ENCODE assay signal across 8 mouse cellular contexts in the genomic region with DNA sequence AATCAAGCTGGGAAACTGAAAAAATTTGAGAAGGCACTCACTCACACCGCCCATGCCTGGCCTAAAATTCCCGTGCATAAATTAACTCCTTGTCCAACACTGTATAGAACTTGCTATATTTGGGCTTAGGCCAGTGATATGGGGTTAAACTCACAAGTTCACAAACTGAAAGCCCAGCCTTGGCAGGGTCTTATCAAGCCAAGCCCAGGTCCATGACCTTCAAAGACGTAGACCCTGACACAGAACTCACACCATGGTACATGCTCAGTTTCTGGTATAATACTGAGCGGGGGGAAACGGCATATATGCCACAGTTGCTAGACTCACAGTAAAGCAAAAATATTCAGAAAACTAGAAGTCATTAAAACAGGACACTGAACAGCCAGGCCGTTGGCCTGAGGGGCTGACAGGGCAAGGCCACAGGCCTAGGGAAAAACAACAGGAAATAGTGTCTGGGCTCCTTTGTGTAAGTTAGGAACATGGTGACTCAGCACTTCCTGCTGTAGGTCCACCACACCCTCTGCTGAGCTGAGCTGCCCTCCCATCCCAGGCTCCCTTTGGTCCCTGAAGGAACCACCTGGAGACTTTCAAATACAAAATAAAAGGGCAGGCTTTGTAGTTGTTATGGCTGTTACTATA. TPM values are rescaled to one million over a fixed set of nuclear protein-coding genes. Genes with fewer than 3 reads are reported as not detected.
DNase-seq lines count a peak whose midpoint lies in the region; ATAC-seq and TF ChIP-seq lines count a peak whose summit lies in the region.

No protein-coding gene starts in this region.

- 84% methylated on average over 6 of the region's 6 CpGs for WGBS in hindbrain, embryonic 10.5 days
- WGBS in hindbrain, embryonic 16.5 days = 81% methylated on average over 6 of the region's 6 CpGs
- WGBS in bone marrow, adult 2 months = 27% methylated on average over 6 of the region's 6 CpGs
- 57% methylated on average over 6 of the region's 6 CpGs for WGBS in liver, adult 2 months
- 84% methylated on average over 6 of the region's 6 CpGs for whole genome bisulfite sequencing in forebrain, embryonic 11.5 days

- H3K27me3 ChIP-seq in hindbrain, embryonic 10.5 days (ENCODE audit: insufficient read depth, poor library complexity, severe bottlenecking) = no peaks in the 10 kb centered on the region
- H3K27me3 ChIP-seq in hindbrain, embryonic 16.5 days (replicated peaks; ENCODE audit: control insufficient read depth, insufficient read depth, low read length) = no peaks in the 10 kb centered on the region
- no peaks in the 10 kb centered on the region for H3K27me3 ChIP-seq in liver, adult 2 months (ENCODE audit: control insufficient read depth, insufficient read depth, low read length)
- H3K27me3 ChIP-seq in forebrain, embryonic 11.5 days (ENCODE audit: control insufficient read depth, insufficient read depth, low read length) = no peaks in the 10 kb centered on the region

- ATAC-seq in hindbrain, embryonic 16.5 days = no peak
- ATAC-seq in forebrain, embryonic 11.5 days (replicated peaks; ENCODE audit: low FRiP score) = no peak

- H3K79me2 ChIP-seq in liver, adult 2 months (ENCODE audit: control insufficient read depth, insufficient read depth, low read length) = no peaks in the 10 kb centered on the region

- no peak for TF ChIP-seq CTCF in bone marrow, adult 2 months (IDR thresholded peaks at IDR 0.05; ENCODE audit: control insufficient read depth, insufficient read depth, low read length)
- TF ChIP-seq CTCF in liver, adult 2 months (IDR thresholded peaks at IDR 0.05; ENCODE audit: low read depth, low read length) = no peak

- H3K9ac ChIP-seq in hindbrain, embryonic 16.5 days (ENCODE audit: low read depth, low read length) = no peak overlapping the region
- no peak overlapping the region for H3K9ac ChIP-seq in liver, adult 2 months (ENCODE audit: low read depth, low read length)
- no peak overlapping the region for H3K9ac ChIP-seq in forebrain, embryonic 11.5 days (ENCODE audit: low read length)

- DNase-seq in hindbrain, embryonic 10.5 days (ENCODE audit: low spot score) = no peak
- peak; percentile 49 to 55 for DNase-seq in heart, postnatal 10 days
- DNase-seq in liver, adult 2 months (ENCODE audit: extremely low read depth, low read depth, low spot score) = peak; percentile 53
- peak; percentile 27 to 39 for DNase-seq in spleen, postnatal 36 days (ENCODE audit: low spot score in 2 of 2)
- no peak for DNase-seq in cerebellum, postnatal 36 days
- no peak for DNase-seq in forebrain, embryonic 11.5 days (ENCODE audit: low spot score)

- intact Hi-C loops in heart, postnatal 10 days (cut with DNase I) = loop anchor here (10.0 kb wide), 2 partner anchors 216 to 406 kb away; no protein-coding TSS in a partner anchor

- no peak for TF ChIP-seq POLR2A in bone marrow, adult 2 months (IDR thresholded peaks at IDR 0.05; ENCODE audit: borderline replicate concordance, control insufficient read depth, low read depth, low read length)
- TF ChIP-seq POLR2A in liver, adult 2 months (IDR thresholded peaks at IDR 0.05; ENCODE audit: extremely low read depth, insufficient read depth, low read length) = no peak

- H3K4me1 ChIP-seq in hindbrain, embryonic 10.5 days (replicated peaks) = no peaks in the 10 kb centered on the region
- no peaks in the 10 kb centered on the region for H3K4me1 ChIP-seq in hindbrain, embryonic 16.5 days (ENCODE audit: control insufficient read depth, insufficient read depth, low read depth, low read length)
- peaks cover 3% of the 10 kb centered on the region for H3K4me1 ChIP-seq in bone marrow, adult 2 months (ENCODE audit: control insufficient read depth, insufficient read depth, low read length)
- peaks cover 22% of the 10 kb centered on the region for H3K4me1 ChIP-seq in liver, adult 2 months (ENCODE audit: control insufficient read depth, insufficient read depth, low read length)
- H3K4me1 ChIP-seq in forebrain, embryonic 11.5 days (replicated peaks; ENCODE audit: control insufficient read depth, insufficient read depth, low read length) = no peaks in the 10 kb centered on the region

- no peaks in the 10 kb centered on the region for H3K36me3 ChIP-seq in hindbrain, embryonic 10.5 days
- H3K36me3 ChIP-seq in hindbrain, embryonic 16.5 days (ENCODE audit: control insufficient read depth, insufficient read depth, low read length) = no peaks in the 10 kb centered on the region
- no peaks in the 10 kb centered on the region for H3K36me3 ChIP-seq in liver, adult 2 months (ENCODE audit: control insufficient read depth, insufficient read depth, low read length)
- H3K36me3 ChIP-seq in forebrain, embryonic 11.5 days (ENCODE audit: control insufficient read depth, insufficient read depth, low read length) = no peaks in the 10 kb centered on the region

- H3K4me2 ChIP-seq in hindbrain, embryonic 16.5 days (ENCODE audit: low read length) = no peak overlapping the region
- no peak overlapping the region for H3K4me2 ChIP-seq in forebrain, embryonic 11.5 days (ENCODE audit: low read depth, low read length, severe bottlenecking)

- H3K4me3 ChIP-seq in hindbrain, embryonic 10.5 days = no peak overlapping the region
- H3K4me3 ChIP-seq in hindbrain, embryonic 16.5 days (ENCODE audit: low read length) = no peak overlapping the region
- H3K4me3 ChIP-seq in bone marrow, adult 2 months (replicated peaks; ENCODE audit: control insufficient read depth, low read depth, low read length) = no peak overlapping the region
- H3K4me3 ChIP-seq in liver, adult 2 months (ENCODE audit: insufficient read depth, low read depth, low read length) = no peak overlapping the region
- H3K4me3 ChIP-seq in forebrain, embryonic 11.5 days (ENCODE audit: low read depth, low read length) = no peak overlapping the region

- H3K9me3 ChIP-seq in hindbrain, embryonic 10.5 days = no peaks in the 10 kb centered on the region
- no peaks in the 10 kb centered on the region for H3K9me3 ChIP-seq in hindbrain, embryonic 16.5 days (ENCODE audit: control insufficient read depth, low read length)
- no peaks in the 10 kb centered on the region for H3K9me3 ChIP-seq in forebrain, embryonic 11.5 days (ENCODE audit: control insufficient read depth, low read length)

- H3K27ac ChIP-seq in hindbrain, embryonic 10.5 days = peak overlapping the region; percentile 53; the same call in 1 of the 2 replicates
- H3K27ac ChIP-seq in hindbrain, embryonic 16.5 days (ENCODE audit: low read depth, low read length) = no peak overlapping the region
- peak overlapping the region; percentile 5 for H3K27ac ChIP-seq in bone marrow, adult 2 months (ENCODE audit: control insufficient read depth, insufficient read depth, low read depth, low read length, poor library complexity)
- peak overlapping the region; percentile 67 for H3K27ac ChIP-seq in liver, adult 2 months (replicated peaks; ENCODE audit: insufficient read depth, low read depth, low read length)
- H3K27ac ChIP-seq in forebrain, embryonic 11.5 days (ENCODE audit: low read depth, low read length) = no peak overlapping the region

RNA-seq across cellular contexts. Expression of a gene that starts 12.3 kb away (rescaled TPM):
- polyA plus RNA-seq in hindbrain, embryonic 10.5 days (2016; fragmentation: Nextera tagmentation; extraction: Ambion mirVana) = 1.4 TPM in 2 replicates
- 3.3 TPM in 2 replicates for polyA plus RNA-seq in hindbrain, embryonic 16.5 days (2015; fragmentation: Nextera tagmentation; extraction: Ambion mirVana)
- 1.8 TPM in 1 of 2 replicates, not detected in the other for polyA plus RNA-seq in bone marrow, adult 2 months (2011; ENCODE audit: insufficient read depth, insufficient read length, low replicate concordance, missing spikeins)
- total RNA-seq in heart, postnatal 10 days (2021) = 1 to 10 TPM; 1.3 to 1.4 TPM
- 0.27 and 0.65 TPM in 2 replicates for total RNA-seq in liver, adult 2 months (2014; rRNA removed)
- 0.07 and 0.27 TPM in 2 replicates for polyA plus RNA-seq in liver, adult 2 months (2012; rRNA removed)
- polyA plus RNA-seq in forebrain, embryonic 11.5 days (2014; fragmentation: Nextera tagmentation; extraction: Ambion mirVana) = 1.1 and 1.5 TPM in 2 replicates

Comparison
In these comparisons a context has a peak if more than half of its experiments do, and no peak if none do; other contexts are left out.
1. H3K27ac ChIP-seq: peak in hindbrain, embryonic 10.5 days (single experiment), bone marrow, adult 2 months (single experiment) and liver, adult 2 months (single experiment); none in hindbrain, embryonic 16.5 days (single experiment) and forebrain, embryonic 11.5 days (single experiment).
2. DNase-seq: peak in heart, postnatal 10 days (2 of 2), liver, adult 2 months (single experiment) and spleen, postnatal 36 days (2 of 2); none in hindbrain, embryonic 10.5 days (single experiment), cerebellum, postnatal 36 days (0 of 2) and forebrain, embryonic 11.5 days (single experiment).